Mouse (Mus musculus): ENCODE data around the gene Mfge8.

GRCm38 (mm10) chr7:79130843-79131444 lies 17.9 kb downstream of the Mfge8 start, which contains the start of gene Hapln3:
- TF ChIP-seq POLR2A (IDR thresholded peaks at IDR 0.05; ENCODE audit: borderline replicate concordance, insufficient read depth, low read length), result no peak
- no peak for TF ChIP-seq CTCF (IDR thresholded peaks at IDR 0.05; ENCODE audit: borderline replicate concordance, insufficient read depth, low read depth, low read length)
